Mouse (Mus musculus) liver, adult 2 months (tissue): Measurements from ENCODE around the gene Cpne6. TPM values are rescaled to one million over a fixed set of nuclear protein-coding genes. Genes with fewer than 3 reads are reported as not detected.

ENCODE experiments used
- DNase-seq: peaks from one replicate; pipeline ENCODE4 v3.0.0-alpha.2; 2011; ENCODE audit warnings: low read depth, low spot score; ENCODE audit errors: extremely low read depth
- H3K27ac ChIP-seq: fragments of 200-500 bp; replicated peaks from 2 replicates; pipeline ENCODE4 v1.5.1; 2012; ENCODE audit warnings: low read depth, mild to moderate bottlenecking, control low read depth, inconsistent platforms, low read length; ENCODE audit not compliant: insufficient read depth
- H3K27me3 ChIP-seq: fragments of 200-500 bp; 2 replicates; pipeline ENCODE4 v1.6.1; 2012; ENCODE audit warnings: mild to moderate bottlenecking, moderate library complexity, low read length, inconsistent platforms; ENCODE audit not compliant: control insufficient read depth, insufficient read depth
- H3K36me3 ChIP-seq: fragments of 200-500 bp; 2 replicates; pipeline ENCODE4 v1.6.1; 2012; ENCODE audit warnings: low read length, inconsistent platforms; ENCODE audit not compliant: control insufficient read depth, insufficient read depth
- H3K4me1 ChIP-seq: fragments of 200-500 bp; 2 replicates; pipeline ENCODE4 v1.6.1; 2011; ENCODE audit warnings: low read length; ENCODE audit not compliant: control insufficient read depth, insufficient read depth
- H3K4me3 ChIP-seq: fragments of 200-500 bp; 2 replicates; pipeline ENCODE4 v1.5.1; 2011; ENCODE audit warnings: low read depth, mild to moderate bottlenecking, control low read depth, low read length, moderate library complexity; ENCODE audit not compliant: insufficient read depth
- H3K79me2 ChIP-seq: fragments of 200-500 bp; 2 replicates; pipeline ENCODE4 v1.6.1; 2012; ENCODE audit warnings: inconsistent platforms, mild to moderate bottlenecking, low read length, moderate library complexity; ENCODE audit not compliant: control insufficient read depth, insufficient read depth
- H3K9ac ChIP-seq: fragments of 200-500 bp; 2 replicates; pipeline ENCODE4 v1.6.1; 2012; ENCODE audit warnings: low read depth, mild to moderate bottlenecking, control low read depth, inconsistent platforms, low read length
- CTCF ChIP-seq: fragments of 200-500 bp; IDR thresholded peaks from 2 replicates; pipeline ENCODE4 v1.5.1; 2011; ENCODE audit warnings: low read depth, low read length, control low read depth
- POLR2A ChIP-seq: fragments of 200-500 bp; IDR thresholded peaks from 2 replicates; pipeline ENCODE4 v1.6.1; 2011; ENCODE audit warnings: low read length, control low read depth; ENCODE audit not compliant: insufficient read depth; ENCODE audit errors: extremely low read depth
- WGBS: fragments of 180-500 bp; shearing (Covaris S2); methylation state at CpG from one replicate; pipeline ENCODE4 v1.1.7; 2018; 5-methylcytosine and 5-hydroxymethylcytosine counted together
- polyA plus RNA-seq: library from polyadenylated mRNA; depleted of rRNA; stranded (reverse); fragments of >200 nt; gene quantifications from 2 replicates; pipeline ENCODE4 v1.2.3, GENCODE M21; 2012
- total RNA-seq: library from RNA; depleted of rRNA; stranded (reverse); fragments of >200 nt; gene quantifications from 2 replicates; pipeline ENCODE4 v1.2.3, GENCODE M21; 2014

Gene Cpne6
- total and polyA plus RNA-seq, 2 experiments, result not detected

DNA sequence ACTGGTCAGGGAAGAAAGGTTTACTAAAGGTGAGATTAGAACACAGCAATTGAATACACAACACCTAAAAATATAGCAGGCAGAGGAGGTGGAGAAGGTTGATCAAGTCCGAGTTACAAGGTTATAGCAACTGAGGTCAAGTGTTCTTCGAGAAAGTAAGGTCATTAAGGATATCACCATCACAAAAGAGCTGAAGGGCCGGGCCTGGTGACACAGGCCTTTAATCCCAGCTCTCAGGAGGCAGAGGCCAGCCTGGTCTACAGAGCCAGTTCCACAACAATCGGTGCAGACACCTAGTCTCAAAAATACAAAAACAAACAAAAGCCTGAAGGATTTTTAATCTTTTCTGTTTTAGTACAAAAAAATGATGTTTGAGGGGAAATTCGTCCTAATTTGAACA, 41.1 kb downstream of the Cpne6 start:
- no peak overlapping the region for H3K4me3 ChIP-seq
- no peak for DNase-seq
- TF ChIP-seq POLR2A (no peak), CTCF (no peak)
- no peak overlapping the region for H3K27ac ChIP-seq
- H3K36me3 ChIP-seq, result no peaks in the 10 kb centered on the region
- no peaks in the 10 kb centered on the region for H3K4me1 ChIP-seq
- H3K79me2 ChIP-seq, result no peaks in the 10 kb centered on the region
- no peaks in the 10 kb centered on the region for H3K27me3 ChIP-seq
- no peak overlapping the region for H3K9ac ChIP-seq
- 77% methylated on average over 5 of the region's 5 CpGs for WGBS

DNA sequence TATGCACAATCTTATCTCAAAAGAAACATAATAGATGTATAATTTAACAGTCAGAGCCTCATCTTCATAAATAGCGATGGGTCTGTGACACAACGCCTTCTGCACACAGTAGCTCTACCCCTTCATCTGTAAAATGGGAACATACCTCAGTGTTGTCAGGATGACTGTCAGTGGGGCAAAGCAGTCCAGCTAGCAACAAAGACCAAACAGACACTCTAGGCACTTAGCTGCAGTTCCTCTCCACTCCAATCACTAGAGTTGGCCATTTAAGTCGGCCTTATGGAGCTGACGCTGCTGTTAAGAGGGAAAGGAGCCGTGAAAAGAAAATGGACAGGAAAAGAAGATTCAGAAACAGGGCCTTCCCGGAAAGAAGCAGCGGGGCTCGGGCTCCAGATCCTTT, 41.5 kb downstream of the Cpne6 start:
- 96% methylated on average over 8 of the region's 8 CpGs for WGBS
- Histone ChIP-seq H3K79me2 (no peaks in the 10 kb centered on the region), H3K27me3 (no peaks in the 10 kb centered on the region), H3K4me3 (no peak overlapping the region), H3K9ac (no peak overlapping the region), H3K36me3 (no peaks in the 10 kb centered on the region), H3K27ac (no peak overlapping the region), H3K4me1 (0 out of 2 replicates have a peak, but pooled peaks cover under 1% of the 10 kb centered on the region)
- no peak for DNase-seq
- TF ChIP-seq CTCF (no peak), POLR2A (no peak)

DNA sequence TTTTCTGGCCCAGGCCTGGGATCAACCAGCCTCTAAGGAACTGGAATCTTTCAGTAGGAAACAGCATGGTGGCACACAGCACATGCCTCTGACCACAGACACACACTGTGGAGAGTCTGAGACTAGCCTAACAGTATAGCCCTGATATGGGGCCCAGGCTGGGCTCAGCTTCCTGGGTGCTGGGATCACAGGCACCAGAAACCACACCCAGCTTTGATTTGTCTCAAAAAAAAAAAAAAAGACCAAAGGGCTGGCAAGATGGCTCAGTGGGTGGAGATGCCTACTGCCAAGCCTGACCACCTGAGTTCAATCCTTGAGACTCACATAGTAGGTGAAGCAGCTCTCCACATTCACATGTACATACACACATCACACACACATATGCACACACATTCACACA, 44.4 kb downstream of the Cpne6 start:
- Histone ChIP-seq H3K4me1 (peaks cover 7% of the 10 kb centered on the region), H3K4me3 (no peak overlapping the region), H3K79me2 (no peaks in the 10 kb centered on the region), H3K9ac (no peak overlapping the region), H3K27me3 (no peaks in the 10 kb centered on the region), H3K36me3 (no peaks in the 10 kb centered on the region), H3K27ac (no peak overlapping the region)
- no peak for DNase-seq
- TF ChIP-seq POLR2A (no peak), CTCF (no peak)

DNA sequence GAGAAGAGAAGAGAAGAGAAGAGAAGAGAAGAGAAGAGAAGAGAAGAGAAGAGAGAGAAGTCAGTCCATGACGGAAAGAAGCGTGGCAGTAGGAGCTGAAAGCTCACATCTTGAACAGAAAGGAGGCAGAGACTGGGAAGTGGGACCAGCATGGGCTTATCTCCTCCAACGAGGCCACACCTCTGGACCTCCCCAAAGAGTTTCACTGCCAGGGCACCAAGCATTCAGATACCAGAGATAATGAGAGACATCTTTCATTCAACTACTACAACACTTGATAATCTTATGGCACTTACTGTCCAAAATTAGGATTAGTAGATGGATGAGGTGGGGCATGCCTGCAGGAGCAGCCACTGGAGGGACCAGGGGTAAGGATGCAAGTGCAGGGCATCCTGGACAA, 45.5 kb downstream of the Cpne6 start:
- Histone ChIP-seq H3K79me2 (no peaks in the 10 kb centered on the region), H3K4me1 (peaks cover 7% of the 10 kb centered on the region), H3K27ac (no peak overlapping the region), H3K36me3 (no peaks in the 10 kb centered on the region), H3K4me3 (no peak overlapping the region), H3K9ac (no peak overlapping the region), H3K27me3 (no peaks in the 10 kb centered on the region)
- TF ChIP-seq CTCF (no peak), POLR2A (no peak)
- 84% methylated on average over 3 of the region's 3 CpGs for WGBS
- DNase-seq, result no peak

DNA sequence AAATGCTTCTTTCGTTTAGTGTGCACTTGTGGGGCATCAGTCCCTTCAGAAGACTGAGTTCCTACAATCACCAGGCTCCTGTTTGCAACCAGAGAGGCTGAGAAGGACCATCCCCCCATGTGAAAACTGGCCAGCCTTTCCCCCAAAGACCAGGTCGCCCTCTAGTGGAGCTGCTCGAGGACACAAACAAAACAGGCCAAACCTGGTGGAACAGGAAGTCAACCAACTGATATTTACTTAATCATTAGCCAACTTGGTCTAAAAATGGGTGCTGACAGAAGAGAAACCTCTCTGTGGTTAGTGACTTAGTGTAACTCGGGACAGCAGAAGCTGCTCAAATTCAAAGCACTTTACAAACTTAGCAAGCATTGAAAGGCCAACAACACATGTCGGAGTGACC, 46.8 kb downstream of the Cpne6 start:
- DNase-seq, result peak; percentile 92
- Histone ChIP-seq H3K4me3 (no peak overlapping the region), H3K79me2 (peaks cover 10% of the 10 kb centered on the region), H3K9ac (peak overlapping the region; percentile 69), H3K27me3 (no peaks in the 10 kb centered on the region), H3K36me3 (no peaks in the 10 kb centered on the region), H3K4me1 (peaks cover 10% of the 10 kb centered on the region), H3K27ac (peak overlapping the region; percentile 87)
- TF ChIP-seq POLR2A (no peak), CTCF (peak; percentile 94)
- WGBS, result 4% methylated on average over 5 of the region's 5 CpGs

DNA sequence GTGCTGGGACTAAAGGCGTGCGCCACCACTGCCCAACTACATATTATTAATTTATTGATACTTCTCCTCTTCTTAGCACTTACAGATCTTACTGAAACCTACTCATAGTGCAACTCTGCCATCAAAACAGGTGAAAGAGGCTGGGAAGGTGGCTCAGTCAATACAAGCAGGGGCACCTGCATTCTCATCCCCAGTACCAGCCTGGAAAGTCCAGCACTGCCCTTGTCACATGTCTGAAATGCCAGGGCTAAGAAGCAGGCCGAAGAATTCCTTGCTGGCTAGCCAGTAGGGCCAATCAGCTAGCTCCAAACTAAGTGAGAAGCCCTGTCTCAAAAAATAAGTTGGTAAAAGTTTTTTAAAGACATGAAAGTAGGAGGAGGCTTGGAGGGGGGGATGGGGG, 47.3 kb downstream of the Cpne6 start:
- no peak overlapping the region for H3K4me3 ChIP-seq
- H3K27ac ChIP-seq, result peak overlapping the region; percentile 87
- no peaks in the 10 kb centered on the region for H3K27me3 ChIP-seq
- 71% methylated on average over 3 of the region's 3 CpGs for WGBS
- H3K4me1 ChIP-seq, result peaks cover 10% of the 10 kb centered on the region
- H3K9ac ChIP-seq, result peak overlapping the region; percentile 16; the same call in 1 of the 2 replicates
- no peaks in the 10 kb centered on the region for H3K36me3 ChIP-seq
- H3K79me2 ChIP-seq, result peaks cover 14% of the 10 kb centered on the region
- no peak for DNase-seq
- TF ChIP-seq POLR2A (no peak), CTCF (no peak)
